Mouse (Mus musculus) liver, postnatal 0 days (tissue): ENCODE measurements around the gene Rab20.

Source experiments
- CTCF ChIP-seq: sonication (generic); IDR thresholded peaks from 2 replicates; pipeline ENCODE4 v1.5.1; 2016; ENCODE audit warnings: antibody characterized with exemption, low read depth
- EP300 ChIP-seq: IDR thresholded peaks from 2 replicates; pipeline ENCODE4 v1.6.1; 2016; ENCODE audit warnings: antibody characterized with exemption, low read depth, mild to moderate bottlenecking

DNA sequence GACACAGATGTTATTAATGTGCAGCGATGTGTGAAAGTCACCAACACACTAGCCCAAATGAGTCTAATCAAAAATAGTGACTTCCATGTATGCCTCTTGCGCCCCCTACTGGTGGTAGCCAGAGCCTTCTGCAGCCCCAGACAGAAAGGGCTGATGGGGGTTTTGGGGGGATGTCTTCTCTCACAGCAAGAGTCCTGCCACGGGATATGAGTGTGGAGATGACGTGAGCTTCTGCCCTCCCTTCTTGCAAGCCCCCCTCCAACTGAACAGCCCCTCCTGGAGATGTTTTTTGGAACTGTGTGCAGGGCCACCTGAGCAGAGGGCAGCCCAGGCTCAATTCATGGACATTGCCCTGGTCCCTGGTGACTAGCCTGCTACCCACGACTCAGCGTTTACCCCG, 7.6 kb upstream of the Rab20 start:
- TF ChIP-seq CTCF (peak; percentile 93), EP300 (no peak)
